Mouse (Mus musculus): ENCODE measurements at regions not wholly inside any gene's neighbourhood (a gene's known extent, or its start where the extent isn't known, plus 50 kb on each side); places are given as distances from the start of the nearest gene placed in this dataset.

- Histone ChIP-seq H3K4me1 (peaks cover 32% of the 10 kb centered on the region), H3K27ac (no peak overlapping the region), H3K4me3 (no peak overlapping the region), H3K27me3 (ENCODE audit: low read depth, poor library complexity, severe bottlenecking) (no peaks in the 10 kb centered on the region), H3K36me3 (no peaks in the 10 kb centered on the region), H3K9me3 (replicated peaks) (no peaks in the 10 kb centered on the region)
- 41% methylated on average over 3 of the region's 3 CpGs for WGBS
- DNase-seq (ENCODE audit: low spot score): peak; percentile 55
These were observed 597.3 kb downstream of the Kcnj2 start for GRCm38 (mm10) chr11:111663269-111663668.

GRCm38 (mm10) chr11:111666336-111666735 is 600.4 kb downstream of the Kcnj2 start:
- no peak overlapping the region for H3K4me3 ChIP-seq
- no peaks in the 10 kb centered on the region for H3K27me3 ChIP-seq (ENCODE audit: low read depth, poor library complexity, severe bottlenecking)
- WGBS: 58% methylated on average over 6 of the region's 6 CpGs
- H3K27ac ChIP-seq: peak overlapping the region; percentile 64
- peak; percentile 42 for DNase-seq (ENCODE audit: low spot score)
- H3K9me3 ChIP-seq (replicated peaks): no peaks in the 10 kb centered on the region
- H3K36me3 ChIP-seq: no peaks in the 10 kb centered on the region
- H3K4me1 ChIP-seq: peaks cover 25% of the 10 kb centered on the region

DNA sequence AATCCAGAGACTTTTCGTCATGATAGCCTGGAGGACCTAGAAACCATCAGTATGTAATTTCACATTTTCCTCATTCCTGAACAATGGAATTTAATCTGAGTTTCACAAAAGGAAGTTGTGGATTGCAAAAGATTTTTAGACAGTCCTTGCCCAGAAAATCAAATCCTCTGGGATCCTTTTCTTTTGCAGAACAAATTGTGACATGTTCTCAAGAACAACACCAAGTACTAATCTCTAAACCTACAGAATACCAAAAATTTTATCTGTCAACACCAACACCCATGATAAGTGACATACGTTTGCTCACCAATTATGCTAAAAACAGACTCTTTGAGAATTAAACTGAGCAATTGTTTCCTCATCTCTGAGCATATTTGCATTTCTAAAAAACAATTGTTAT is 605.9 kb downstream of the Kcnj2 start:
- no peaks in the 10 kb centered on the region for H3K36me3 ChIP-seq
- no peak overlapping the region for H3K4me3 ChIP-seq
- WGBS: 89% methylated on average over 2 of the region's 2 CpGs
- DNase-seq (ENCODE audit: low spot score): no peak
- H3K9me3 ChIP-seq (replicated peaks): no peaks in the 10 kb centered on the region
- H3K27ac ChIP-seq: no peak overlapping the region
- peaks cover 6% of the 10 kb centered on the region; the same call in 1 of the 2 replicates for H3K4me1 ChIP-seq
- H3K27me3 ChIP-seq (ENCODE audit: low read depth, poor library complexity, severe bottlenecking): no peaks in the 10 kb centered on the region

GRCm38 (mm10) chr11:111675673-111676072 is 609.7 kb downstream of the Kcnj2 start:
- Histone ChIP-seq H3K27ac (no peak overlapping the region), H3K27me3 (ENCODE audit: low read depth, poor library complexity, severe bottlenecking) (no peaks in the 10 kb centered on the region), H3K4me3 (no peak overlapping the region), H3K36me3 (no peaks in the 10 kb centered on the region), H3K9me3 (replicated peaks) (no peaks in the 10 kb centered on the region), H3K4me1 (no peaks in the 10 kb centered on the region)
- no peak for DNase-seq (ENCODE audit: low spot score)
- WGBS: 96% methylated on average over 1 of the region's 1 CpGs

DNA sequence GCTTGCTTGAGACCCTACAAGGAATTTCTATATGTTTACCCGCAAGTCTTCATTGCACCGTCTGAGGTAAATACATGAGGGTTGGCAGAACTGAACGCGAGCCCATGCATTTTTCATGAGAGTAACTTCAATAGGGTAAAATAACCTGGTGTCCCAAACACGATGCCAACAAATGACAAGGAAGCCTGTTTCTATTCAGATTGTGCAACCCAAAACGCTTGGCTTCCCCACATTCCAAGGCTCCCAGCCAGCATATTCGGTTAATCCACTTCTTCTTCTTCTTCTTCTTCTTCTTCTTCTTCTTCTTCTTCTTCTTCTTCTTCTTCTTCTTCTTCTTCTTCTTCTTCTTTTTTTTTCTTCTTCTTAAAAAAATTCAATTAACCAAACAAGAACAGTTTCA is 616.4 kb downstream of the Kcnj2 start:
- H3K4me1 ChIP-seq: peaks cover 6% of the 10 kb centered on the region; the same call in 1 of the 2 replicates
- H3K27ac ChIP-seq: no peak overlapping the region
- no peaks in the 10 kb centered on the region for H3K36me3 ChIP-seq
- H3K9me3 ChIP-seq (replicated peaks): no peaks in the 10 kb centered on the region
- 95% methylated on average over 7 of the region's 7 CpGs for WGBS
- H3K27me3 ChIP-seq (ENCODE audit: low read depth, poor library complexity, severe bottlenecking): no peaks in the 10 kb centered on the region
- no peak for DNase-seq (ENCODE audit: low spot score)
- no peak overlapping the region for H3K4me3 ChIP-seq

DNA sequence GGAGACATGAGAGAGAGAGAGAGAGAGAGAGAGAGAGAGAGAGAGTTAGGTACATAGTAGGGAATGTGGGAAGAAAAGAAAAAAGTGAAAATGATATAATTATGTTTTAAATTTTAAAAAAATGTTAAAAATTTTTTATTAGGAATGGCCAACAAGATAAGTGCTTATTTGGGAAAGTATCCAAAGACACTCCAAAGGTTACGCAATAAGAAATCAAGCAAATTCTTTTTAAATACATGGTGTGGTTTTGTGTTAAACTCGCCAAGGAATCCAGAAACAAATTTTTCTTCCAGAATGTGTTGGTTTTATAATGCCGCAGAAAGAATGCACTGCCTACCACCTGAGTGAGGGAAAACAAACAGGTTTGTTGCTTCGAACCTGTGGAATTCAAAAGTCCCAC is 617.9 kb downstream of the Kcnj2 start:
- no peaks in the 10 kb centered on the region for H3K9me3 ChIP-seq (replicated peaks)
- H3K36me3 ChIP-seq: no peaks in the 10 kb centered on the region
- 95% methylated on average over 4 of the region's 4 CpGs for WGBS
- H3K27ac ChIP-seq: no peak overlapping the region
- no peak for DNase-seq (ENCODE audit: low spot score)
- H3K27me3 ChIP-seq (ENCODE audit: low read depth, poor library complexity, severe bottlenecking): no peaks in the 10 kb centered on the region
- H3K4me3 ChIP-seq: no peak overlapping the region
- peaks cover 16% of the 10 kb centered on the region; the same call in 1 of the 2 replicates for H3K4me1 ChIP-seq

- no peaks in the 10 kb centered on the region for H3K9me3 ChIP-seq (replicated peaks)
- no peak overlapping the region for H3K4me3 ChIP-seq
- H3K36me3 ChIP-seq: no peaks in the 10 kb centered on the region
- H3K4me1 ChIP-seq: peaks cover 16% of the 10 kb centered on the region; the same call in 1 of the 2 replicates
- DNase-seq (ENCODE audit: low spot score): no peak
- 75% methylated on average over 3 of the region's 3 CpGs for WGBS
- no peaks in the 10 kb centered on the region for H3K27me3 ChIP-seq (ENCODE audit: low read depth, poor library complexity, severe bottlenecking)
- H3K27ac ChIP-seq: no peak overlapping the region
These were observed 621.8 kb downstream of the Kcnj2 start for GRCm38 (mm10) chr11:111687769-111688168.

DNA sequence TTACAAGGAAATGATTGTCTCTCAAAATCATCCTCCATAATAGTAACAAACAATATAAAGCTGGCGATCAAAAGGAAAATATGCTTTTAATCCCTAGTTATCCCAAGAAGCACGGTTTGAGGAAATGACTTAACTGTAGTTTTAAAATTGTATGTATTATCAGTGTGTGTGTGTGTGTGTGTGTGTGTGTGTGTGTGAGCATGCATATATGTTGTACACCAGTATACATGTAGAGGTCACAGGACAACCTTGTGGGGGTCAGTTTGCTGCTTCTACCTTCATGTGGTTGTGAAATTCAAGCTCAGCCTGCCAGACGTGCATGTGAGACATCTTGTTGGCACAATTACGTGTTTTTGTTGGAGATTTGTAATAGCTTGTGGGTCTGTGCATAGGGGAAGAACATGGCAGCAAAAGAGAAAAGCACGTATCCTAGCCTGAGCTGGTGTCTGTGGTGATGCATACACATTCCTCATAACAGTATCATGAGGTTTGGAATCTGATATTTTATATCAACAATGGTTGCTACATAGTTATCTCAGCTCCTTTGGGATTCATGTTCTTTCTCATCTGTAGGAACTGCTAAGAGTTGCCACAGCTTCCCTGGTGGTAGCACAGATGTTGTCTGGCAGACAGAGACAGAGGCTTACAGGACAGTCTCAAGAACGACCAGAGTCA is 622.4 kb downstream of the Kcnj2 start:
- Histone ChIP-seq H3K4me3 (no peak overlapping the region), H3K9me3 (replicated peaks) (no peaks in the 10 kb centered on the region), H3K36me3 (no peaks in the 10 kb centered on the region), H3K27ac (no peak overlapping the region), H3K4me1 (peaks cover 16% of the 10 kb centered on the region; the same call in 1 of the 2 replicates), H3K27me3 (ENCODE audit: low read depth, poor library complexity, severe bottlenecking) (no peaks in the 10 kb centered on the region)
- no peak for DNase-seq (ENCODE audit: low spot score)
- WGBS: 82% methylated on average over 6 of the region's 6 CpGs

DNA sequence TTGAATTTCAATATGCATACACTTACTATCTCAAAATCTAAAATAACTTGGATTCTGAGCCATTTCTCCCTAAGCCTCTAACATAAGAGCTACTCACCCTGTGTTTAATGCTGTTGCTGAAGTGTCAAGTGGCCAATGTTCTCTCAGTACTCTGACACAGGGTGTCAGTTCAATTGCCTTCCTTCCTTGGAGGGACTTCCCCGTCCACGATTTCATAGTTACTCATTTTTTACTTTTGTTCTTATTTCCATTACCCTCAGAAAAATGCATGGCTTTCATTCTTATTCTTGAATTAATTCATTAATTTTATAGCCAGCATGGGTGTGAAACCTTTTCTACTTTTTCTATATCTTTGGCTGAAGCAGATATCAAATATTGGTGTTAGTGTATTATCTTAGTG is 623.9 kb downstream of the Kcnj2 start:
- H3K27ac ChIP-seq: no peak overlapping the region
- no peak overlapping the region for H3K4me3 ChIP-seq
- 88% methylated on average over 2 of the region's 2 CpGs for WGBS
- no peak for DNase-seq (ENCODE audit: low spot score)
- H3K4me1 ChIP-seq: peaks cover 16% of the 10 kb centered on the region; the same call in 1 of the 2 replicates
- H3K9me3 ChIP-seq (replicated peaks): no peaks in the 10 kb centered on the region
- no peaks in the 10 kb centered on the region for H3K36me3 ChIP-seq
- H3K27me3 ChIP-seq (ENCODE audit: low read depth, poor library complexity, severe bottlenecking): no peaks in the 10 kb centered on the region

GRCm38 (mm10) chr11:111691512-111691911 is 625.5 kb downstream of the Kcnj2 start:
- H3K36me3 ChIP-seq: no peaks in the 10 kb centered on the region
- no peaks in the 10 kb centered on the region for H3K27me3 ChIP-seq (ENCODE audit: low read depth, poor library complexity, severe bottlenecking)
- H3K4me1 ChIP-seq: peaks cover 13% of the 10 kb centered on the region; the same call in 1 of the 2 replicates
- 93% methylated on average over 2 of the region's 2 CpGs for WGBS
- DNase-seq (ENCODE audit: low spot score): no peak
- H3K4me3 ChIP-seq: no peak overlapping the region
- no peak overlapping the region for H3K27ac ChIP-seq
- no peaks in the 10 kb centered on the region for H3K9me3 ChIP-seq (replicated peaks)

GRCm38 (mm10) chr11:111696668-111697067 is 630.7 kb downstream of the Kcnj2 start:
- Histone ChIP-seq H3K36me3 (no peaks in the 10 kb centered on the region), H3K9me3 (replicated peaks) (no peaks in the 10 kb centered on the region), H3K4me1 (no peaks in the 10 kb centered on the region), H3K27ac (no peak overlapping the region), H3K27me3 (ENCODE audit: low read depth, poor library complexity, severe bottlenecking) (no peaks in the 10 kb centered on the region), H3K4me3 (no peak overlapping the region)
- no peak for DNase-seq (ENCODE audit: low spot score)
- WGBS: 89% methylated on average over 2 of the region's 2 CpGs

- Histone ChIP-seq H3K4me1 (no peaks in the 10 kb centered on the region), H3K9me3 (replicated peaks) (no peaks in the 10 kb centered on the region), H3K4me3 (no peak overlapping the region), H3K27me3 (ENCODE audit: low read depth, poor library complexity, severe bottlenecking) (no peaks in the 10 kb centered on the region), H3K27ac (no peak overlapping the region), H3K36me3 (no peaks in the 10 kb centered on the region)
- no peak for DNase-seq (ENCODE audit: low spot score)
- WGBS: 86% methylated on average over 3 of the region's 3 CpGs
These were observed 633.9 kb downstream of the Kcnj2 start for GRCm38 (mm10) chr11:111699862-111700261.

DNA sequence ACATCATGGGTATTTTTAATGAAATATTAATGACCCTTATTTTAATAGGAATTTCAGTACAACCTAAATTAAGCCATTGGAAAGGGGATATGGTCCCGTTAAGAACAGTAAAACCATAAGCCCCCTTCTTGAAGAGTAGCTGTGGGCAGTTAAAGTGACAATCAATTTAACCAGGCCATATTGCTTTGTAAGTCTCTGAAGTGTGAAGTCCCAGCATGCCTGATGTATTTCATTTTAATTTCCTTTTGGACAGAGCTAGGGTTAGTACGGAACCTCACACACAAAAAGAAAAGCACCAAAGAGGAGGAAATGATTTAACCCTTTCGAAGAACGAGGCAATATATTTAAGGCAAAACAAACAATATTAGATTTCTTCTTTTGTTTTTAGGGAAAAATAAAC is 640.9 kb downstream of the Kcnj2 start:
- Histone ChIP-seq H3K4me3 (no peak overlapping the region), H3K27me3 (ENCODE audit: low read depth, poor library complexity, severe bottlenecking) (no peaks in the 10 kb centered on the region), H3K36me3 (no peaks in the 10 kb centered on the region), H3K9me3 (replicated peaks) (no peaks in the 10 kb centered on the region), H3K27ac (no peak overlapping the region), H3K4me1 (peaks cover 13% of the 10 kb centered on the region)
- 36% methylated on average over 4 of the region's 4 CpGs for WGBS
- no peak for DNase-seq (ENCODE audit: low spot score)

- no peak overlapping the region for H3K4me3 ChIP-seq
- WGBS: 62% methylated on average over 5 of the region's 5 CpGs
- peaks cover 19% of the 10 kb centered on the region; the same call in 1 of the 2 replicates for H3K4me1 ChIP-seq
- no peaks in the 10 kb centered on the region for H3K9me3 ChIP-seq (replicated peaks)
- peak overlapping the region; percentile 42; the same call in 1 of the 2 replicates for H3K27ac ChIP-seq
- no peak for DNase-seq (ENCODE audit: low spot score)
- no peaks in the 10 kb centered on the region for H3K27me3 ChIP-seq (ENCODE audit: low read depth, poor library complexity, severe bottlenecking)
- no peaks in the 10 kb centered on the region for H3K36me3 ChIP-seq
These were observed 649.4 kb downstream of the Kcnj2 start for GRCm38 (mm10) chr11:111715401-111715800.

All from limb, embryonic 10.5 days (tissue).